Mouse (Mus musculus) kidney, adult 2 months (tissue): ENCODE data around the gene Col1a1. TPM values are rescaled to one million over a fixed set of nuclear protein-coding genes. Genes with fewer than 3 reads are reported as not detected.

Source experiments
- DNase-seq: peaks from one replicate; pipeline ENCODE4 v3.0.0; 2021
- H3K27ac ChIP-seq: fragments of 200-500 bp; 2 replicates; pipeline ENCODE4 v1.5.1; 2012; ENCODE audit warnings: low read depth, low read length, control low read depth, inconsistent platforms; ENCODE audit not compliant: insufficient read depth
- H3K27me3 ChIP-seq: fragments of 200-500 bp; replicated peaks from 2 replicates; pipeline ENCODE4 v1.6.1; 2012; ENCODE audit warnings: mild to moderate bottlenecking, moderate library complexity, low read length, inconsistent platforms; ENCODE audit not compliant: control insufficient read depth, insufficient read depth
- H3K36me3 ChIP-seq: fragments of 200-500 bp; 2 replicates; pipeline ENCODE4 v1.6.1; 2012; ENCODE audit warnings: mild to moderate bottlenecking, moderate library complexity, low read length, inconsistent platforms; ENCODE audit not compliant: control insufficient read depth, insufficient read depth
- H3K4me1 ChIP-seq: fragments of 200-500 bp; 2 replicates; pipeline ENCODE4 v1.6.1; 2011; ENCODE audit warnings: low read length; ENCODE audit not compliant: control insufficient read depth, insufficient read depth
- H3K4me3 ChIP-seq: fragments of 200-500 bp; 2 replicates; pipeline ENCODE4 v1.5.1; 2011; ENCODE audit warnings: mild to moderate bottlenecking, low read depth, low read length, control low read depth; ENCODE audit not compliant: insufficient read depth
- CTCF ChIP-seq: fragments of 200-500 bp; conservative IDR thresholded peaks from 2 replicates; pipeline ENCODE4 v1.5.1; 2011; ENCODE audit warnings: low read depth, mild to moderate bottlenecking, control low read depth, low read length, moderate library complexity, mixed read lengths; ENCODE audit not compliant: insufficient read depth, insufficient read length
- POLR2A ChIP-seq: fragments of 200-500 bp; IDR thresholded peaks from one replicate; pipeline ENCODE4 v1.6.1; 2011; ENCODE audit warnings: low read depth, low read length, control low read depth
- WGBS: fragments of 180-500 bp; shearing (Covaris S2); methylation state at CpG from one replicate; pipeline ENCODE4 v1.1.7; 2018; 5-methylcytosine and 5-hydroxymethylcytosine counted together
- polyA plus RNA-seq: library from polyadenylated mRNA; depleted of rRNA; stranded (reverse); fragments of >200 nt; gene quantifications from 2 replicates; pipeline ENCODE4 v1.2.3, GENCODE M21; 2012

Gene Col1a1
- polyA plus RNA-seq, 1 experiment = 25.3 TPM

- TF ChIP-seq CTCF (no peak), POLR2A (no peak)
- no peak overlapping the region for H3K27ac ChIP-seq
- no peak overlapping the region for H3K4me3 ChIP-seq
- 18% methylated on average over 5 of the region's 5 CpGs for WGBS
- no peaks in the 10 kb centered on the region for H3K4me1 ChIP-seq
- no peaks in the 10 kb centered on the region for H3K36me3 ChIP-seq
- peak; percentile 31 for DNase-seq
- no peaks in the 10 kb centered on the region for H3K27me3 ChIP-seq
Measured at GRCm38 (mm10) chr11:94927771-94928291, 8.2 kb upstream of the Col1a1 start.

GRCm38 (mm10) chr11:94928820-94929219, 7.2 kb upstream of the Col1a1 start:
- H3K27ac ChIP-seq = no peak overlapping the region; the same call in 1 of the 2 replicates
- DNase-seq = peak; percentile 78
- H3K27me3 ChIP-seq = no peaks in the 10 kb centered on the region
- WGBS = 10% methylated on average over 13 of the region's 13 CpGs
- no peak overlapping the region for H3K4me3 ChIP-seq
- no peaks in the 10 kb centered on the region for H3K36me3 ChIP-seq
- H3K4me1 ChIP-seq = no peaks in the 10 kb centered on the region
- TF ChIP-seq POLR2A (no peak), CTCF (no peak)

- 60% methylated on average over 9 of the region's 9 CpGs for WGBS
- Histone ChIP-seq H3K4me3 (no peak overlapping the region), H3K36me3 (no peaks in the 10 kb centered on the region), H3K27ac (no peak overlapping the region), H3K4me1 (no peaks in the 10 kb centered on the region), H3K27me3 (no peaks in the 10 kb centered on the region)
- DNase-seq = no peak
- no peak for TF ChIP-seq POLR2A
- TF ChIP-seq CTCF = no peak
Measured at GRCm38 (mm10) chr11:94929599-94929998, 6.4 kb upstream of the Col1a1 start.

- no peak for DNase-seq
- H3K4me1 ChIP-seq = no peaks in the 10 kb centered on the region
- H3K27me3 ChIP-seq = no peaks in the 10 kb centered on the region
- H3K4me3 ChIP-seq = no peak overlapping the region
- no peak for TF ChIP-seq CTCF
- TF ChIP-seq POLR2A = no peak
- H3K27ac ChIP-seq = no peak overlapping the region
- H3K36me3 ChIP-seq = no peaks in the 10 kb centered on the region
- 55% methylated on average over 4 of the region's 4 CpGs for WGBS
Measured at GRCm38 (mm10) chr11:94930151-94930550, 5.9 kb upstream of the Col1a1 start.

GRCm38 (mm10) chr11:94933584-94933983, 2.4 kb upstream of the Col1a1 start:
- WGBS = 28% methylated on average over 8 of the region's 8 CpGs
- TF ChIP-seq POLR2A (no peak), CTCF (no peak)
- Histone ChIP-seq H3K27me3 (no peaks in the 10 kb centered on the region), H3K27ac (no peak overlapping the region), H3K36me3 (no peaks in the 10 kb centered on the region), H3K4me3 (no peak overlapping the region), H3K4me1 (no peaks in the 10 kb centered on the region)
- DNase-seq = no peak

GRCm38 (mm10) chr11:94934526-94934925, 1.5 kb upstream of the Col1a1 start:
- Histone ChIP-seq H3K27me3 (no peaks in the 10 kb centered on the region), H3K4me3 (no peak overlapping the region), H3K36me3 (no peaks in the 10 kb centered on the region), H3K4me1 (no peaks in the 10 kb centered on the region), H3K27ac (no peak overlapping the region)
- 34% methylated on average over 11 of the region's 11 CpGs for WGBS
- DNase-seq = no peak
- TF ChIP-seq POLR2A (no peak), CTCF (no peak)

- H3K4me1 ChIP-seq = no peaks in the 10 kb centered on the region
- peak overlapping the region; percentile 45 for H3K4me3 ChIP-seq
- peak; percentile 93 for DNase-seq
- TF ChIP-seq POLR2A (no peak), CTCF (peak; percentile 75)
- H3K36me3 ChIP-seq = no peaks in the 10 kb centered on the region
- H3K27ac ChIP-seq = no peak overlapping the region
- WGBS = under 1% methylated on average over 17 of the region's 17 CpGs
- H3K27me3 ChIP-seq = no peaks in the 10 kb centered on the region
Measured at GRCm38 (mm10) chr11:94936851-94937295, 849 bp downstream of the Col1a1 start.

- Histone ChIP-seq H3K27me3 (no peaks in the 10 kb centered on the region), H3K36me3 (no peaks in the 10 kb centered on the region), H3K4me1 (no peaks in the 10 kb centered on the region), H3K4me3 (peak overlapping the region; percentile 15; the same call in 1 of the 2 replicates), H3K27ac (no peak overlapping the region)
- TF ChIP-seq POLR2A = no peak
- 2% methylated on average over 18 of the region's 18 CpGs for WGBS
- DNase-seq = no peak
Measured at GRCm38 (mm10) chr11:94937335-94937781, 1.3 kb downstream of the Col1a1 start.
